Mouse (Mus musculus) ovary, postnatal 10 days (tissue): ENCODE results near the gene Vmn1r52.
"Not testable (repeated sequence)": the region's sequence is repeated elsewhere in the genome, so short reads cannot be mapped to it uniquely, and the experiment has no call there.

Source experiments
- DNase-seq: peaks from one replicate; pipeline ENCODE4 v3.0.0; 2022; ENCODE audit warnings: low spot score

Gene Vmn1r52

DNA sequence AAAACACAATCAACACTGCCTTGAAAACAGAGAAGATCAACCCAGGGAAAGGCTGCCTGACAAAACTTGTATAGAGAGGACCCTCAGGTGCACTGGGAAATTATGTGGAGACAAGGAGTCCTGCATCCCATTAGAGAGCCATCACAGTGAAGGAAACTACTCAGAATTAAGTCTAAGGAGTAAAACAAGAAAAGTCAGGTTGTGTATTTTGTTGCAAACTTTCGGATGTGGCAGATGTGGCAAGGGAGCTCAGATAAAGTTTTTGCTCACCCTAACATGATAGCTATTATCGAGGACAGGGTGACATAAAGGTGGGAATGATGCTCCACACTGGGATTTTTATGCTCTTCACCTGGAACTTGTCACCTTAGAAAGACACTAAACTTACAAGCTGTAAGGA is at the start of gene Vmn1r52:
Gene Vmn1r52, plus strand, starts transcription at position 301 of the 400 bp plus-strand sequence.
- no peak for DNase-seq

DNA sequence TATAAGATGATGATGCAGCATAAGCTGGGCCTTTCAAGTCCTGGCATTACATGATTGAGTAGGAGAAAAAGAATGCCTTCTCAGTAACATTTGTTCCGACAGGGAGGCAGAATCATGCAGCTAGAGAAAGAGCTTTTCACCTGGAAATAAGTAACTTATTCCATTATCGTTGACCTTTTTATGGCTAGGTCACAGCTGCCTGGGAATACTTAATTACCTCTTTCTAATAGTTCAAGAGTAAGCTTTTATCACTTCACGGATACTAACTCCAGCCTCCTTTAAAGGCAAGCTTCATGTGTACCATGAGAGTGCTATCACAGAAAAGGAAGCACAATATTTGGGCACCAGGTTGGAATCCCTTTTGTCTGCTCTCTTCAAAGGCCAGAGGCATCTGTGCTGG is 14.5 kb upstream of the Vmn1r52 start:
- DNase-seq = no peak

DNA sequence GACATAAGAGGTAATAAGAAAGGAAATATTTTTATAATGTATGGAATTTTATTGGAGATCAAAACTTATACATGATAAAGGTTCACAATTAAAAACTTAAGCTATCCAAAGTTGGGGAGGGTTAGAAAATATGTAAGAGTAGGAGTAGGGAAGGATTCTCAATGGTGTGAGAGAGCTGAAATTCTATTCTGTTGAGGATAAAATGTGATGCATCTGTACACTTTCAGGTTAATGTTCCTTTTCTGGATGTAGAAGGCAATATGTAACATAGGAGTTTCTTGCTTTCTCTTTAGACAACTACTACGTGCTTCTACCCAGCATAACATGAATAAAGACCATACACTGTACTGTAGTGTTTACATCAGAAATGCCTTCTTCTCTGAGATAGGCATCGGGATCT is 27.9 kb downstream of the Vmn1r52 start, which contains the start of gene V1ra8:
Gene V1ra8, plus strand, starts transcription at position 301 of the 400 bp plus-strand sequence.
- DNase-seq = not testable (repeated sequence)

DNA sequence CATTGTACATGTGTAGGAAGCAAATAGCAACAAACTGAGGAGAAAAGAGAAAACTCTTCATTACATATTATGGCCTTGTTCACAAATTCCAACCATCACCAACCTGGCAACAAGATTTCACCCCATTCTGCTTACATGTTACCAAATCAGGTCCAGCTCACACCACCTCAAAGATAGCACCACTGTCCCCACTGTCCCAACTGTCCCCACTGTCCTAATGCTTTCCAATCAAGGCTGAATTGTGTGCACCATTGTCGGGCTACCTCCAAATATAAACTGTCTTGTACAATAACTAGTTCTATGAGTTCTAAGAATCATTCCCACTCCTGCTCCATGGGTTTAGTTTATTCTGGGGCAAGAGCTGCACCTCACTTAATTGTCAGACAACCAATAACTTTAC is 49.7 kb downstream of the Vmn1r52 start, which contains the start of gene Vmn1r53:
Gene Vmn1r53, minus strand, starts transcription at position 101 of the 400 bp plus-strand sequence.
- DNase-seq = no peak
